Mouse (Mus musculus) neural tube, embryonic 10.5 days (tissue): Measurements from ENCODE around the gene Gm21440.
"Not testable (repeated sequence)": the region's sequence is repeated elsewhere in the genome, so short reads cannot be mapped to it uniquely, and the experiment has no call there.

Experiments
- DNase-seq: peaks from one replicate; pipeline ENCODE4 v3.0.0-alpha.2; 2017; ENCODE audit warnings: low spot score; ENCODE audit errors: extremely low spot score

Gene Gm21440

GRCm38 (mm10) chrY:13252091-13252490 is at the start of gene Gm21440, which contains the start of gene Gm21454:
Gene Gm21440, plus strand, starts transcription at chrY:13252391.
Gene Gm21454, plus strand, starts transcription at chrY:13252442.
- DNase-seq = not testable (repeated sequence)

- not testable (repeated sequence) for DNase-seq
Observed at GRCm38 (mm10) chrY:13223828-13224227, 28.4 kb upstream of the Gm21440 start, which contains the start of gene Gm21828. Gene Gm21828, minus strand, starts transcription at chrY:13223928.
